Mouse (Mus musculus) liver, postnatal 0 days (tissue): ENCODE measurements around the gene Lrwd1.

Source experiments
- CTCF ChIP-seq: sonication (generic); IDR thresholded peaks from 2 replicates; pipeline ENCODE4 v1.5.1; 2016; ENCODE audit warnings: antibody characterized with exemption, low read depth
- EP300 ChIP-seq: IDR thresholded peaks from 2 replicates; pipeline ENCODE4 v1.6.1; 2016; ENCODE audit warnings: antibody characterized with exemption, low read depth, mild to moderate bottlenecking

DNA sequence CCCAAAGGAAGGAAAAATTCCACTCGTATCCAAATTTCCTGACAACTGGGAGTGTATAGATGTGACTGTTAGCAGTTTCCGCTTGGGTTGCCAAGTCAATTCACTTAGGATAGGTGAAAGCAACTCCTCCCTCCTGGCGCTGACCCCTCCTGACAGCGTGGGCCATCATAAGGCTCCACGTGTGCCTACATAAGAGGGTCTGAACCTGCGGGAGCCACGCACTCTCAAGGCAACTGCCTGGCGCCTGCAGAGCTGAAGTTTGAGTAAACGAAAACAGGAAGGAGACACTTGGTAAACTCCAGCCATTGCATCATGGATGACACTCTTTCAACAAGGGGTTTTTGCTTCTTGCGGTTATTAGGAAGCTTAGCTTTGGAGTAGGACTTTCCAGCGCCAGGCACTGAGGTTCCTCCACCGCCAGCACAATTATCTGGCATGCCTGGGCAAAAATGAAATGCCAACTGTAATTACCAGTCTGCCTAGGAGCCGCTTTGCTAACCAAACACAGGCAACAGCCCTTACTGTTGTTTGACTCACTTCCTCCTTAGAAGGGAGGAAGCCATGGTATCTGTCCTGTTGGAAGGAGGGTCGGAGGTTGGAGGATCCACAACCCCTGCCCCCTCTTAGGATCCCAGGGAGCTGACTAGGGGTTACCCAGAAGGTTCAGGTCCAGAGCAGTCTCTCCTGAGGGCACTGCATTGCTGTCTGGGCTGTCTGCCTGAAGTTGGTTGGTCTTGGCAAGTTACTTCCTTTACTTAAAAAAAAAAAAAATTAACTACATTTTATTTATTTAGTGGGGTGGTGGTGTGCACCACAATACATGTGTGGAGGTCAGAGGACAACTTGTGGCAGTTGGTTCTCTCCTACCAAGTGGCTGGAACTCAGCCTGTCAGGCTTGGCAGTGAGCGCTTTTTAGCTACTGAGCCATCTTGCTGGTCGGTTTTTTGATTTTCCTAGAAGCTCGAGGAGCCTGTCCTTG, 35.8 kb upstream of the Lrwd1 start:
- TF ChIP-seq CTCF: no peak
- TF ChIP-seq EP300: no peak; the same call in 1 of the 2 replicates
